Mouse (Mus musculus) spleen, embryonic (tissue): ENCODE measurements around the gene P4ha1.
"Not testable (repeated sequence)": the region's sequence is repeated elsewhere in the genome, so short reads cannot be mapped to it uniquely, and the experiment has no call there.

ENCODE experiments used
- CTCF ChIA-PET: fragments of 350-600 bp; sonication (Branson Sonifier 250); formaldehyde crosslinking; loops from one replicate; lab custom pipeline; 2022; lab: Charles Lee

P4ha1 gene

DNA sequence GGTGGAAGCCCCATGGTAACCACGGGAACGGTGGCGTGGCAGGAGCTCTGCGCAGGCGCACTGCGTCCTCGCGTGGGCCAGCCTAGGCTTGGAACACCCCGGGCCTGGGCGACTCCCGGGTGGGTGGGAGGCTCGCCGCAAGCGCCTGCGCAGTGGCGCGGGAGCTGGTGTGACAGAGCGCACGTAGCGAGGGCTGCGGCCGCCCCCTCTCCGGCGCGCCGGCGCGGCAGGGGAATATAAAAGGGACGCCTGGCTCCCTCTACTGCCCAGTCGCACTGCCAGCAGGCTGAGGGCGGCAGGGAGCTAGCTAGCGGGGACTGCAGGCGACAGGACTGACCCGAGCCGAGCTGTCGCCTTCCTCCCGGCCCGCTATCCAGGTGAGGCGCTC is at the start of gene P4ha1:
P4ha1 (plus strand) TSS at position 197 of the 388 bp plus-strand sequence.
- CTCF ChIA-PET, result no interaction called here

DNA sequence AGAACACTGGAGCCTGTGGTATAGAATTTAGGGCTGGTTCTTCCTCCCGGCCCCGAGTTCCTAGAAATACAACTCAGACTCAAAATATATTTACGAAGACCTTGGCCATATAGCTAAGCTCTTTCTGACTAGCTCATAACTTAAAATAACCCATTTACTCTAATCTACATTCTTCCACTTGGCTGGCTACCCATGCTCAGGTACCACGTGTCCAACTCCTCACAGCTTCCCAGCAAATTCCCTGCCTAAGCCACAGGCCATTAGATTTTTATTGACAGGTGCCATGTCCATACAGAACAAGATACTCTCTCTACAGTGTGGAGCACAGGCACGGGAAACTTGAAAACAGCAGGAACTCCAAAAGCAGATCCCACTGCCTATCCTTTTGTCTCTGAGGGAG is 47.4 kb upstream of the P4ha1 start:
- CTCF ChIA-PET, result no interaction called here

DNA sequence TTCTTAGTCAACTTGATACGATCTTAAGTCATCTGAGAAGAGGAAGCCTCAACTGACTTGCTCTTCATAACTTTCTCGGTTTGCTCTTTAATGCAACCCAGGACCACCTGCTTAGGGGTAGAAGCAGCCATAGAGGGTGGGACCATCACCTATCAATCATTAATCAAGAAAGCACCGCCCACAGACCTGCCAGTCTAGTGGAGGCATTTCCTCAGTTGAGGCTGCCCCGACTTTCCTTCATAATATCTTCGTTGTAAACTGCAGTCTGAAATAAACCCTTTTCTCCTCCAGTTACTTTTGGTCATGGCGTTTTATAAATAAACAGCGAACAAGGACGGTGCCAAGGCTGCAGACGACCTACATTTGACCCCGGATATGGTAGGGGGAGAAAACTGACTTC is 46.0 kb upstream of the P4ha1 start:
- CTCF ChIA-PET, result no interaction called here

DNA sequence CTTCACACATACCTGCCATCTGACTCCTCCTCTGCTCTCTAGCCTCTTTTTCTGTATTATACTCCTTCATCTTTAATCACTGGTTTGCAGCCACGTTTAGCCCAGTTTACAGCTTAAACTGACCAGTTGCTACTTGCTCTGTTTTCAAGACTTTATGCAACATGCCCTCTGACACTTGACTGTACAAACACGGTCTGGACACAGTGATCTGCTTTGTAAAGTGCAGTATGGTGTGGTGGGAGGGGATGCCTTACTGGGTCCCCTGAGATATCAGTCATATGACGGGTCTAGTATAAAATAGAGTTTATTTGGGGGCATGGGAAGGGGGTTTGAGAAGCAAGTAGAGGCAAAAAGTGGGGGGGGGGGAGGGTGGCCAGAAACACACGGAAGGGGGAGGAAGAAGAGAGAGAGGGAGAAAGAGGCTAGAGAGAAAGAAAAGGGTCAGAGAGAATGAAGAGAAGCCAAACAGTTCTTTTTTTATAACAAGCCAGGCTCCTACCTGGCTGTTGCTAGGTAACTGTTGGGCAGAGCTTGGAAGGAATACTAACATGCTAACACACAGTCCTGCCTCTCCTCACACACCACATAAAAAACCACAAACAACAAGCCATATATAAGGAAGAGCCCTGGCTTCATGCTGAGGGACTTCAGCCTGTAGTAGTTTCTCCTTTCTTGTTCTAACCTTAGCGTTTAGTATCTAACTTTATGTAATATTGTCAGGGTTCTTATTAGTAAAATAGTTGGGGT is 45.2 kb upstream of the P4ha1 start:
- CTCF ChIA-PET, result no interaction called here

DNA sequence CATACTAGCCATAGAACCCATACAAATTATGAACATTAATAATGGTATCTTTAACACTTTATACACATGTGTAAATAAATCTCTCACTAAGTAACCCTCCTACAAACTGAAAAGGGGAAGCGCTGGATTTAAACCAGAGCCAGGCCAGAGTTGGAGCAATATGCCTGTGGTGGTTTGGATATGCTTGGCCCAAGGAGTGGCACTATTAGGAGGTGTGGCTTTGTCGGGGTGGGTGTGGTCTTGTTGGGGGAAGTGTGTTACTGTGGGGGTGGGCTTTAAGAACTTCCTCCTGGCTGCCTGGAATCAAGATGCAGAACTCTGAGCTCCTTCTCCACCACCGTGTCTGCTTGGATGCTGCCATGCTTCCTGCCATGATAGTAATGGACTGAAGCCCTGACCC is 39.9 kb upstream of the P4ha1 start:
- CTCF ChIA-PET, result interaction anchor here (0.7 kb wide), 1 partner anchor 1850 kb away, joined by 31 read pairs; no protein-coding TSS in a partner anchor

DNA sequence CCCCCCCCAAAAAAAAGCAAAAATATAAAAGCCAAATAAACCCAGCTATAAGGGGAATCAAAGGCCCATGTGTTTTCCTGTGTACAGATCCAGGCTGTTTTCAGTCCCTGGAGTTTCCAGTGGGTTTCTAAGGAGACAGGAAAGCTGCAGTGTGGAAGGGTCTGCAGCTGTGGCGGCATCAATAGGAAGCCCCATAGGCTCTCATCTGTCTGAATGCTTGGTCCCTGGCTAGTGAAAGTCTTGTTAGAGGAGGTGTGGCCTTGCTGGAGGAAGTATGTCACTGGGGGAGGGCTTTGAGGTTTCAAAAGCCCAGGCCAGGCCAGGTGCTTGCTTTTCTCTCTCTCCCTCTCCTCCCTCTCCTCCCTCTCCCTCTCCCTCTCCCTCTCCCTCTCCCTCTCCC is 39.3 kb upstream of the P4ha1 start:
- CTCF ChIA-PET, result interaction anchor here (0.7 kb wide), 1 partner anchor 1850 kb away, joined by 31 read pairs; no protein-coding TSS in a partner anchor

DNA sequence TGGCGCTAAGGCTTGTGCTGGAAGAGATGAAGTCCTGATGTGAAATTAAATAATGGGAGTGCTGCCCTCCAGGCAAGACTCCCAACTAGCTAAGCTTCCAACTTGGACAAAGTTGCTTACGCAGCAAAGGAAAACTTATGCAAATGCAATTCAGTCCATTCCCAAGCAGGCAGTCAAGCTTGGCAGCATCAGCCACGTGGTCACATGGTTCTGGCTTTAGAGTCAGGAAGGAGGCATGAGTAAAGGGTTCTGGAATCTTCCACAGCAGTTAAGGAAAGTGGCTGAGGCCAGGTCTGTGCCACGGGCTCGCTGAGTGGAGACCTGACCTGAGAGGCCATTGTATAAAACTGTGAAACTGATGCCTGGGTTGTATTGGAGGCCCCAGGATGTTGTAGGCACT is 37.6 kb upstream of the P4ha1 start:
- CTCF ChIA-PET, result no interaction called here

DNA sequence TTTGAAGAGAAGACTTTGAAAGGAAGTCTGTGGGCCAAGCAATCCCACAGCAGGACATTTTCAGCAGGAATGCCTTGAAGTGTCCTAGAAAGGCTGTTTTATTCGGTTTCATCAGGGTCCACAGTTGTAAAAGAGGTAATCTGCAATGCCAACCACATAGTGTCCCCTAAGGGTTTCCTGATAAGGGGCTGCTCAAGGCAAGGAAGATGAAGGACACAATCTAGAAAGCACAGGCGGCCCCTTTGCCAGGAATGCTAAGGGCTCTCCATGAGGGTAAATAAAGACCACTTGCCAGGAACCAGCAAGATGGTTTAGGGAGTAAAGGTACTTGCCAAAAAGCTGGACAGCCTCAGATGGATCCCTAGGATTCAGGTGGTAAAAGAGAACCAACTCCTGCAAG is 35.8 kb upstream of the P4ha1 start:
- CTCF ChIA-PET, result no interaction called here

DNA sequence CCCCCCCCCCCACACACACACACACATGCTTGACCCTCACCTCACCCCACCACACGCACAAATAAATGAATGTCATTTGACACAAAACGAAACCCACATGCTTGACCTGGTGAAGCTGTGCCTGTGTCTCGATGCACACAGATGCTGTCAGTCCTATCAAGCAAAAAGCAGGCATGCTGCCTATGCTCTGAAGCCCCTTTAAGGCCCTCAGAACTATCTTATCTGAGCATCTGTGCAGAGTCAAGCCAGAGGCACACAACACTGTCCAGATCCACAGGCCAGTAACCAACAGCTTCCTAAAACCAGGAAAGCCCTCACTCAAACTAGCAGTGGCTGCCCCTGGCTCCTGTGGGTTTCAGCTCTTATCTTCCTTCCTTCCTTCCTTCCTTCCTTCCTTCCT is 35.4 kb upstream of the P4ha1 start:
- CTCF ChIA-PET, result no interaction called here

DNA sequence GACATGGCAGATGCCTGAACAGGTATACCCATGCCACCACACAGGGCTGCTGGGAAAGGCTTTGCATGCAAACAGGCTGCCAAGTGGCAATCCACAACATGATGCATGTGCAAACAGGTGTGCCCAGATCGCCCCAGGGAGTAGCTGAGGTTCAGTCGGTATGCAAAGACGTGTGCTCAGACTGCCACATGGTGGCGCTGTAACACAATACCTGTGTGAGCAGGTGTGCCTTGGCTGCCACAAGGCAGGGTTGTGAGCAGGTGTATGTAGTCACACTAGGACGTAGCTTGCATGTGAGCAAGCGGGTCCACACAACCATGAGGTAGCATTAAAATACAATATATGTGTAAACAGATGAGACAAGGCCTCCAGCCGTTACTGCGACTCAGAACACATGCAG is 34.0 kb upstream of the P4ha1 start:
- CTCF ChIA-PET, result interaction anchor here (0.5 kb wide), 1 partner anchor 306 kb away, joined by 3 read pairs; no protein-coding TSS in a partner anchor

DNA sequence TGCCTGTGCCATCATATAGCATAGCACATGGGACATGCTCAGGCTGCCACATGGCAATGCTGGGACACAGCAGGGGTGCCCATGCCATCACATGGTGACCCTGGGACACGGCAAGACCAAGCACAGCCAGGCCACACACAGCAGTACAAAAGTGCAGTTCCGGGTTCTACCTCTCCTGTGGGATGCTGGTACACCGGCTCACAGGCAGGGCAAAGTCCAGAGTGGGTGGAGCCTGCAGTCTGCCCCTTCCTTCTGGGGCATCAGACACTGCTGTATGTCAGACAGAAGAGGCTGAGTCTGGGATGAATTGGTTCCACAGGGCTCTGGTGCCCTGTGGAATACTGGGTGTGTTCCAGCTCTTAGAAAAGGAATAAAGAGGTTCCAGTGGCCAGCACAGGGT is 31.6 kb upstream of the P4ha1 start:
- CTCF ChIA-PET, result no interaction called here

DNA sequence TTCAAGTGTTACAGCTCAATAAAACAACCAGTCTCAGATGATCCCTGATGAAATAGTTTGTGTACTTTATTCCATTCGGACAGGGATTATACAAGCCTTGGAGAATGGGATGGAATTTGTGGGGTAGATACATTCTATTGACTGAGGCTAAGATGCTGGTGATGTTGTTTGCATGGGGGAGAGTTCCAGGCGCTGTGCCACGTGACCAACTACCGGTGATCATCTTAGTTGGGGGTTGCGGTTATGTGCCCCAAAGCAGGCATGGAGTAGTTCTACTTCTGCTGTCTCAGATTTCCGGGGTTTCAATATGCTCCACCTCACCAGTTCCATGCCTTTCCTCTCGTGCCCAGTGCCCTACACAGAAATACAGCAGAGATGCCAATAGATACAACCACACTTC is 31.0 kb upstream of the P4ha1 start:
- CTCF ChIA-PET, result no interaction called here

DNA sequence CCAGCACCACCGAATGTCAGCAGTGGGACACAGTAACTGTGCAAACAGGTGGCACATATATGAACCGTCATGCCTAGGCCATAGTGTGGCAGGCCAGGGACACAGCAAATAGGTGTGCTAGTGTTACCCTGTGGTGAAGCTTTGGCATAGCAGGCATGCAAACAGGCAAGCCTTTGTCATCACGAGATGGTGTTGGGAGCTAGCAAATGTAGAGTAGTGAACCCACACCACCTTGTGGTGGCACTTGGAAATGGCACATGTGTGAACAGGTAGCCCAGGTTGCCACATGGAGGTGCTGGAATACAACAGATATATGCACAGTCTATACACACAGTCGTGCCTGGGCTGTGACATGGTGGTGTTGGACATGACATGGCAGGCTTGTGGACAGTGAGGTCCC is 30.5 kb upstream of the P4ha1 start:
- CTCF ChIA-PET, result no interaction called here

DNA sequence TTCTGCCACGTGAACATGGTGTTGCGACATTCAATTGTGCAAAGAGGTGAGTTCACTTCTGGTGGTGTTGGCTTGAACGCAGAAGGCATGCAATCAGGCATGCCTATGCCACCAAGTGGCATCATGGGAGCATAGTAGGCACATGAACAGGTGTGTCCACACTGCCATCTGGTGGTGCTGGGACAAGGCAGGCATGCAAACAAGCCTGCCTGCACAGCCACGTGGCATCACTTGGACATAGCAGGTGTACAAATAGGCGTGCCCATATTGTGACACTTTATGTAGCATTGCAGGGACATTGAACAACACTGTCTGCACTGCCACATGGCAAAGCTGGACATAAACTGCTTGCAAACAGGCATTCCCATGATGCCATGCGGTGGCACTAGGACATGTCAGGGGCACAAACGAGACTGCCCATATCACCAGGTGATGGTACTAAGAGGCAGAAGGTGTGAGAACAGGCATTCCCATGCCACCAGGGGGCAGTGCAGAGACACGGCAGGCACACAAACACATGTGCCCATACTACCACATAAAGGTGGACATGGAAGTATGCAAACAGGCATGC is 27.8 kb upstream of the P4ha1 start:
- CTCF ChIA-PET, result no interaction called here

DNA sequence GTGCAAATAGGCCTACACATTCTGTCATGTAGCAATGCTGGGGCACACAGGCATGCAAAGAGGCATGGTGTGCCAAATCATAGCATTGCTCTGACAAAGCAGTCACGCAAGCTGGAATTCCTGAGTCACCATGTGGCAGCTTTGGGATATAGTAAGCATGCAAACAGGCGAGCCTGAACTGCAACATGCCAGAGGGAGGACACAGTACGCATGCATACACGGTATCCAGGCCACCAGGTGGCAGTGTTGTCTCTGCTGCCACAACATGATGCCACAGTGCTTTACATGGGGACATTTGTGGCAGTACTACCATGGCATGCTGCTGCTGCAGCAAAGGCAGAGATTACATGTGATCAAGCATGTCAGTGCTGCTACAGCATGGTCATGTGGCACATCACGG is 26.8 kb upstream of the P4ha1 start:
- CTCF ChIA-PET, result no interaction called here

DNA sequence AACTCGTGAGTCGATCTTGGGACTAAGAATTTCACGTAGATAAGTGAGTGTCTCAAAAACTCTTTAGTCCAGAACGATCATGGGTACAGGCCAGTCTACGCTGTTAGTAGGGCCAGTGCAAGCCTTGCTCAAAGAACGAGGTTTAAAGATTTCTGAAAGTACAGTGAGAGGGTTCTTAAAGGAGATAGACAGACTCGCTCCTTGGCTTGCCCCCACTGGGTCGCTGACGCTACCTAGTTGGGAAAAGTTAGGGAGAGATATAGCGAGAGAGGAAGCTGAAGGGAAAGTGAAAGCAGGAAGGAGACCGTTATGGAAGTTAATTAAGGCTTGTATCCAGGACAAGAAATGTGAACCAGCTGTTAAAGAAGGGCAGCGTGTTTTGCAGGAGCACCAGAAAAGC is 20.4 kb upstream of the P4ha1 start:
- CTCF ChIA-PET, result not testable (repeated sequence)

DNA sequence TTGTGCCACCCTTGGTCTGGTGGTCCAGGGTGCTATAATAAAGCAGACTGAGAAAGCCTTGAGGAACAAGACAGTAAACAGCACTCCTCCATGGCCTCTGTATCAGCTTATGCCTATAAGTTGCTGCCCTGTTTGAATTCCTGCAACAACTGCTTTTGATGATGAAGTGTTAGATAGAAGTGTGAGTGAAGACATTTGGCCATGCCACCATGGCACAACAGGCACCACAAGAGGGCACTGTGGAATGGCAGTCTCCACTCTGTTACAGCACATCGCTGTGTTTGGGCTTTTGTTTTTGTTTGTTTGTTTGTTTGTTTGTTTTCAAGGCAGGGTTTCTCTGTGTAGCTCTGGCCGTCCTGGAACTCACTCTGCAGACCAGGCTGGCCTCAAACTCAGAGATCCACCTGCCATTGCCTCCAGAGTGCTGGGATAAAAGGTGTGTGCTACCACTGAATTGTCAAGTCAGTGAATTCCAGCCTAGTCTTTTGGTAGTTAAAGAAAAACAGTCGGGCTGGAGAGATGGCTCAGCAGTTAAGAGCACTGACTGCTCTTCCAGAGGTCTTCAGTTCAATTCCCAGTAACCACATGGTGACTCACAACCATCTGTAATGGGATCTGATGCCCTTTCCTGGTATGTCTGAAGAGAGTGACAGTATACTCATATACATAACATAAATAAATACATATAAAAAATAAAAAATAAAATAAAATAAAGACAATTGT is 13.9 kb upstream of the P4ha1 start:
- CTCF ChIA-PET, result no interaction called here

DNA sequence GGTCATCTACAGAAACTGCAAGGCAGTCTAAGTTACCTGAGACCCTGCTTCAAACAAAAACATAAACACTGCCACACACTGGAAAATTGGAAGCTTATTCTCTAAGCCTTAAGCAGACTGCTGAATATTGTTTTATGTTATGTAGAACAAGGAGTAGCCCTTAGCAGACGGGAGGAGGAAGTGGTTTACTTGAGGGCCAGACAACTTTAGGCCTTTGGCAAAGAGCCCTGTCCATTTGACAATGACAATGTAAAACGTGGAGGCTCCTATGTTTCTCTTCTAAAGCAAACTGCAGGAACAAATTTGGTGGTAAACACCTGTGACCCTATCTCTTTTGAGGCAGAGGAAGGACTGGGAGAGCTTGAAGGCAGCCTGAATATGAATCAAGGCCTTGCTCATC is 13.0 kb upstream of the P4ha1 start:
- CTCF ChIA-PET, result no interaction called here

DNA sequence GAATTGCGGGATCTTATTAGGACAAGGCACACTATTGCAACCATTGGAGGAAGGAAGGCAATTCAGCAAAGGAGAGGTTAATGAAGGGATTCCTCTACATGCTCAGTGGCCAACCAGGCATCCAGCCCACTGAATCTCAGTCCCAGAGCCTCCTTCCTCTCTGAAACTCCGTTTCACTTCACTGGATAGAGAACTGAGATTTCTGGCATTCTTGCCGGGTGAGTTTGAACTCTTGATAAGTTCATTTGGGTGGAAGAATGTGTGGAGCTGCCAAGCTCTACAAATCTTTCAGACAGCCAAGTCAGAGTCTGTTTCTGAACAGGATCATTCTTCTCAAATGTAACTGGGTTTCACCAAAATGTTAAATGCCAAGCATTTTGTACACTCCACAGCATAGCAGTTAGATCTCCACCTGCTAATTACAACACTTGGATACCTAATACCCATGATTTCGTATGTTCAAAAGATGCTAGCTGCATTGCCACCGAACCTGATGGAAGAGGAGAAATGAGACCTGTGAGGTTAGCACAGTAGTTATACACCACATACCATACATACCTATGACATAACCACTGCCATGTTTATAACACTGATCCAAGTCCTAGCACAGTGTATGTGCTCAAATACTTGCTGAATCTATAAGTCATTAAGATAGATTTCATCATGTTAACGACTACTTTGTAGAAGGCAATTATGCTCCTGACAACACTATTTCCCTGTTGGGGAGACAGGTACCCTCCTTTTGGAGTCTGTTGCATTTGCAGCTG is 12.2 kb upstream of the P4ha1 start:
- CTCF ChIA-PET, result interaction anchor here (0.6 kb wide), 1 partner anchor 76 kb away, joined by 3 read pairs; no protein-coding TSS in a partner anchor

DNA sequence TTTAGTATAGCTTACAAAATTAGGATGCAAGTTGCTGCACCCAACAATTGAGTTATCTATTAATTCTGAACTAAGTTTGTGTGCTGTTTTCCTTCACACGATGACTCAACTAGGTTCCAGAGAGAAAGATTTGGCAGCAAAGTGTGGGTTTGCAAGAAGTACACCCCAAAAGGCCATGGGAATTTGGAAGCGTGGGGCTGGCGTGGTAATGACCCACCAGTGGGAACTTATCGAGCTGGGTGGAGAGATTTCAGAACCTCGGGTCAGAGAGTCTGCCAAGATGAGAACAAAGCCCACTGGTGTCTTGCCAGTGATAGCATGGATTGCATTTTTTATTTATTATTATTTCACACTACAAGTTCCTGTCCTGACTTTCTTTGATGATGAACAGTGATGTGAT is 11.2 kb upstream of the P4ha1 start:
- CTCF ChIA-PET, result interaction anchor here (0.6 kb wide), 1 partner anchor 12 kb away, joined by 3 read pairs; no protein-coding TSS in a partner anchor

DNA sequence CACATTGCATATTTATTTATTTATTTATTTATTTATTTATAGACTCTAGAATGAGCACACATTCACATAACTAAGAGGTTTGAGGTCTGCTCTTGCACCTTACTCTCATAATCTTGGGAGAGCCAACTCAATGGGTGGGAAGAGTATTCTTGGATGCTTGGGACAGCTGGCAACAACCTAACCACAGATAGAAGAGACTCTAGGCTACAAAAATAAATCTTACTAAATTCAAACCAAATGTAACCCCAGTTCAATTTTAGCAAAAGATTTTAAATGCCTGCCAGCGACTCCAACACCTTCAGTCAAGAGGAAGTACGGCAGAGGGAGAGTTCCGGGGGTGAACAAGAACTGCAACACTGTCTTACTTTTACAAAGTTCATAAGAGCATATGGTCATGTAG is 2.0 kb upstream of the P4ha1 start:
- CTCF ChIA-PET, result no interaction called here

DNA sequence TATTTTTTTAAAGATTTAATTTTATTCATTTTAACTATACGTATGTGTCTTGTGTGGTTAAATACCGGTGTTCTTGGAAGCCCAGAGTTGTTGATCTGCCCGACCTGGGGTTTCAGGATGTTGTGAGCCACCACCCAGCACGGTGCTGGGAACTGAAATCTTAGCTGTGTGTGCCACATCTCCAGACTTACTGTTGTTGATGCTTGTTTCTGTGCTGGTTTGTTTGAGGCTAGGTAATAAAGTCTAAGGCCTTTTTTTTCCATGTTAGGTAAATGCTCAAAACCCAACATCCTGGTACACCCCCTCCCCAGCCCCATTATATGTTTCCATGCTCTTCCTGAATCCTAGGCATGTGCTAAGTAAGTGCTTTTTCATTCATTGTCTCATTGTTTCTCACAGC is 825 bp upstream of the P4ha1 start:
- CTCF ChIA-PET, result no interaction called here
